Mouse (Mus musculus): ENCODE data around the gene Shf. TPM values are rescaled to one million over a fixed set of nuclear protein-coding genes. Genes with fewer than 3 reads are reported as not detected.

Shf gene
- polyA plus RNA-seq, 1 experiment from 2014 or later = 4.6 TPM

DNA sequence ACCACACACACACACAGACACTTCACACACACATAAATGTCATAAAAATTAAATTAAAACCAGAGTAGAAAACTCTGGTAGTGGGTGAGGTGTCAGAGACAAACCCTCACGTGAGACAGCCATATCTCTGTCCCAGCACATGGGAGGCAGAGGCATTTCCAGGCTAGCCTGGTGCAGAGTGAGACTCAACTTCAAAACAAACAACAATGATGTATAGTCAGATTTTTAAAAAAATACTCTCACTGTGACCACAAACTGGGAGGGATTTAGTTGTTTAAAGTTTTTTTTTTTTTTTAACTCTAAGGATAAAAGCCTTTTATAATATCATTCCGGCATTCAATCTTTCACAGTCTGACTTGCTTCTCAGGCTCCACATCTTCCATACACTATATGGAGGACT is 43.6 kb downstream of the Shf start:
- WGBS = 77% methylated on average over 2 of the region's 2 CpGs
- no peak overlapping the region for H3K27ac ChIP-seq
- no peaks in the 10 kb centered on the region for H3K36me3 ChIP-seq (replicated peaks)
- H3K9me3 ChIP-seq = no peaks in the 10 kb centered on the region
- H3K4me1 ChIP-seq = no peaks in the 10 kb centered on the region
- H3K4me3 ChIP-seq = no peak overlapping the region
- no peaks in the 10 kb centered on the region for H3K27me3 ChIP-seq (ENCODE audit: poor library complexity, severe bottlenecking)
- DNase-seq (ENCODE audit: extremely low spot score, low spot score) = no peak

DNA sequence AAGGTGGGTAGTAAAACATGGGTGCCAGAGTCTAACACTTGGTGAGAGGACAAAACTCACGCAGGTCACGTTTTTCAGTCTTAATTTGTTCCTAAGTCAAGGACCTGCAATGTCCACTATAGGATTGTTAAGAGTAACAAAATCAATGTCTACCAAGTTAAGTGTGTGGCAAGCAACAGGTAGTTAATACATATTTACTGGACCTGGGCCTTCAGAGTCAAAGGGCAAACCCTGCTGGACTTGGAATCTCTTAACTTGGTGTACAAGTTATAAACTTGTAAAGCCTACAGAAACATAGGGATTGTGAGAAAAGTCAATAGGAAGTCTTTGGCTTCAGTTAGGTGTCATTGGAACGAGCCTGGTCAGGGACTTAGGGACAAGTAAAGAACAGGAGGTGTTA is 44.4 kb downstream of the Shf start:
- H3K4me3 ChIP-seq = no peak overlapping the region
- H3K27me3 ChIP-seq (ENCODE audit: poor library complexity, severe bottlenecking) = no peaks in the 10 kb centered on the region
- H3K9me3 ChIP-seq = no peaks in the 10 kb centered on the region
- no peak for DNase-seq (ENCODE audit: extremely low spot score, low spot score)
- 90% methylated on average over 3 of the region's 3 CpGs for WGBS
- no peaks in the 10 kb centered on the region for H3K4me1 ChIP-seq
- no peak overlapping the region for H3K27ac ChIP-seq
- H3K36me3 ChIP-seq (replicated peaks) = no peaks in the 10 kb centered on the region

DNA sequence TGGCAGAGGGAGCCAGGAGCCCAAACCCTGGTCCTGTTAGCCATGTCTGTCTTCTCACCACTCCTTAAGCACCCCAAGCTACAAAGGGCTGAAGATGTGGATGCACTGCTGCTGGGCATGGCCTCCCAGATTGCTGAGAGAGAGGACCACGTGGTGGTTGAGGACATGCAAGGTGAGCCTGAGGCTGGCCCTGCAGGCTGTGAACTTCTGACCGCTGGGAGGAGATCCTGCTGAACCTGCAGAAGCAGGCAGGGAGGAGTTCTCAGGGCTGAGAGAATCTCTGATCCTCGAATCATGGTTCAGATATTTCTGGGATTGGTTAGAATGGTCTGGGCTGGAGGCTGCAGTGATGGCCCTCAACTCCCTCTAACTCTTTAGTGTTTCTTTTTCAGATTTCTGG is 45.0 kb downstream of the Shf start:
- H3K9me3 ChIP-seq = no peaks in the 10 kb centered on the region
- 70% methylated on average over 3 of the region's 3 CpGs for WGBS
- H3K36me3 ChIP-seq (replicated peaks) = no peaks in the 10 kb centered on the region
- H3K27me3 ChIP-seq (ENCODE audit: poor library complexity, severe bottlenecking) = peaks cover 4% of the 10 kb centered on the region; the same call in 1 of the 2 replicates
- no peaks in the 10 kb centered on the region for H3K4me1 ChIP-seq
- no peak overlapping the region for H3K27ac ChIP-seq
- no peak overlapping the region for H3K4me3 ChIP-seq
- DNase-seq (ENCODE audit: extremely low spot score, low spot score) = no peak

DNA sequence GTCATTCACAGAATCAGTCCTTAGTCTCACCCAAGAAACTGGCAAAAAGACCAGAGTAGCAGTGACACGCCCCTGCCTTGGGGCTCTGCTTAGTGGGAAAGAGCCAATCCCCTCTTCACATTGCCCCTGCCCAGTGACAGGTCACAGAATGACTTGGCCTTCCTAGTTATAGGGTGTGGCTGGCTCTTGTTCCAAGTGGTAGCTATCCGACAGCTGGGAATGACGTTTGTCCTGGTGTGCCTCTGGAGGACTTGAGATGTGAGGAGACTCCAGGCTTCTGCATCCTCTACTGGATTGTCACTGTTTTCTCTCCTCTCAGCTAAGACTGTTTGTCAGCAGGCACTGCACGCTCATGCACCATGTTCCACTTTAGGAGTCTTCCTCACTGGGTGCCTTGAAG is 51.6 kb downstream of the Shf start:
- DNase-seq (ENCODE audit: extremely low spot score, low spot score) = no peak
- 72% methylated on average over 4 of the region's 4 CpGs for WGBS
- Histone ChIP-seq H3K4me3 (no peak overlapping the region), H3K27ac (no peak overlapping the region), H3K27me3 (ENCODE audit: poor library complexity, severe bottlenecking) (peaks cover 41% of the 10 kb centered on the region), H3K4me1 (peaks cover 12% of the 10 kb centered on the region), H3K36me3 (replicated peaks) (no peaks in the 10 kb centered on the region), H3K9me3 (no peaks in the 10 kb centered on the region)

DNA sequence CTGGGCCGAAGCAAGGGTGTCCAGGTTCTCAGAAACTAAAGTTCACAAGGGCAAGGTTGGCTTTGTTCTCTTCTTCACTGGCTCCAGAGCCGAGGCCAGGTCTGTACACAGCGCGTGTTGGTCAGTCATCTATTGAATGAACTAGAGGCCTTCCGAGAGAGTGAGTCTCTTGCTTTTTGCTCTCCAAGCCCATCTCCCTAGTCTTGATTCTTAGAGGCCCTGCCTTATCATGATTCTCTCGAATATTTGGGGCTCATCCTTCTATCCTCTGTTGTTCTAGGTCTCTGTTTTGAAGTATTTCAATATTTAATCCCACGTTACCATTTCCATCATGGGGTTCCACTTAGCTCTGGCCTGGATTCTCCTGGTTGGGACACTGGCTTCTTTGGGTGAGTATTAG is 53.6 kb downstream of the Shf start, which contains the start of gene Duox1:
Duox1 (plus strand) TSS at position 301 of the 400 bp plus-strand sequence.
- H3K27me3 ChIP-seq (ENCODE audit: poor library complexity, severe bottlenecking) = peaks cover 62% of the 10 kb centered on the region

DNA sequence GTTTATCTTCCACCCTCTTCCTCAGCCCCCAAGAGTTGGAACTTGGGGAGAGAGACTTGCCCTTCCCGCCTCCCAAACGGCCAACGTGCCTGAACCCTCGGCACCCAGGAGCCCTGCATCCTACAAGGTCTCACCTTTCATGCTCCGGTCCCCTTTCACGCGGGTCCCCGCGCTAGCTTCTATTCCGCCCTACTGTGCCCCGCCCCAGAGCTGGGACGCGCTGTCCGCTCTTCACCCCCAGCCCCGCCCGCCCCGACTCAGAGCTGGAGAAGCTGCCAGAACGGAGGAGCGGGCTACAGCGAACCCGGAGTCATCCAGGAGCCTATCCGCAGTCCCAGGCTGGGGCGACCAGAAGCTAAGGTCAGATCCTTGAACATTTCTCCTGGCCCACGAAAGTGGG is 55.4 kb downstream of the Shf start, which contains the start of gene Duoxa1:
Duoxa1 (minus strand) TSS at position 195 of the 400 bp plus-strand sequence.
- WGBS = 2% methylated on average over 24 of the region's 24 CpGs
- DNase-seq (ENCODE audit: extremely low spot score, low spot score) = peak; percentile 17

More for the DNA sequence above, 53.6 kb downstream of the Shf start, which contains the start of gene Duox1:
- no peak within 1 kb of the TSS for H3K4me3 ChIP-seq
- H3K36me3 ChIP-seq (replicated peaks) = no peaks in the 10 kb centered on the region
- no peak within 1 kb of the TSS for H3K27ac ChIP-seq
- no peak for DNase-seq (ENCODE audit: extremely low spot score, low spot score)
- H3K9me3 ChIP-seq = no peaks in the 10 kb centered on the region
- H3K4me1 ChIP-seq = peaks cover 12% of the 10 kb centered on the region
- 86% methylated on average over 7 of the region's 7 CpGs for WGBS

DNA sequence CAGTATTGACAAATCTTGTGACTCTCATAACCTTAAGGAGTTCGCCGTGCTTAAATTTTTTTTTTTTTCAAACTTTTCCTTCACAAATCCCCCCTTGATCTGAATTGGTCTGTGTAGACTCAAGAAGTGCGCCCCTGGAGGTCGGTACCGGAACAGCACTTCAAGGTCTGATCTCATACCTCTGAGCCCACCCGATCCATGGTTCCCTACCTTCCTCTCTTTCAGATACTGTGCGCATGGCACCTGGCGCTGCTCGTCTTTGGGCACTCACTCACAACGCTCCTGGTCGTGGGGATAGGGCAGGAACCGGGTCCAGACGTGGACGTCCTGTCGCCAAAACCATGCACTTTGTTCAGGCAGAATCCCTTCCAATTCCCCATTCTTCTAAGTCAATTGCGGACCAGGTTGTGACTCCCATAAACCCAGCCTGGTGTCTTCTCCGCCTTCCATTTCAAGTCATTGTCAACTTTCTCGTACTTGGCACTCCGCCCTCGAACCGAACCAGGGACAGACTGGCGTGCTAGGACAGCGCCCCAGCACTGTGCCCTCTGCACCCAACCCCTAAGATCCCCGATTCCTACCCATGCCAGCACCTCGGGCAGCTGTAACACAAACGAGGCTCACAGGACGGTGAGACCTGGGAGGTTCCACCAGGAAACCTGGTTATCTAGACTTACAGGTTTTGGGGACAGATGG is 56.1 kb downstream of the Shf start:
- H3K27ac ChIP-seq = no peak overlapping the region
- WGBS = 3% methylated on average over 27 of the region's 27 CpGs
- peak; percentile 67 for DNase-seq (ENCODE audit: extremely low spot score, low spot score)
- H3K4me3 ChIP-seq = peak overlapping the region; percentile 42
- H3K4me1 ChIP-seq = peaks cover 12% of the 10 kb centered on the region
- no peaks in the 10 kb centered on the region for H3K36me3 ChIP-seq (replicated peaks)
- H3K9me3 ChIP-seq = no peaks in the 10 kb centered on the region
- H3K27me3 ChIP-seq (ENCODE audit: poor library complexity, severe bottlenecking) = peaks cover 66% of the 10 kb centered on the region

More for the DNA sequence above, 55.4 kb downstream of the Shf start, which contains the start of gene Duoxa1:
- Histone ChIP-seq H3K36me3 (replicated peaks) (no peaks in the 10 kb centered on the region), H3K27ac (no peak within 1 kb of the TSS), H3K4me1 (peaks cover 12% of the 10 kb centered on the region), H3K9me3 (no peaks in the 10 kb centered on the region), H3K4me3 (peak within 1 kb of the TSS; percentile 42), H3K27me3 (ENCODE audit: poor library complexity, severe bottlenecking) (peaks cover 61% of the 10 kb centered on the region)

DNA sequence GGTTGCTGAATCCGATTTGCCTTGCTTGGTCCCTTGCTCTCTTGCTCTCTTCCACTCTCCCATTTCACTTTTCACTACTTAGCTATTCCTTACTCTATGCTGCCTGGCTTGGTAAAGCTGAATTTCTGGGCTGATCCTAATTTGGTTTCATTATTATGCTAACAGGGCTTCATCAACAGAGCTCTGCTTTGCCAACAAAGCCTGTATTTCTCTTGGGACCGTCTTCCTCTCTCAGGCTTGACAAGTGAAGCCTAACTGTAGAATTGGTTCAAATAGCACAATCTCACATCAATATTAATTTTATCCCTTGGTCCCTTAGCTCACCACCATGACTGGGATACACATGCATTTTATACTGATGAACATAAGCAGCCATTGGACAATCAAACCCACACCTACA is 57.4 kb downstream of the Shf start:
- H3K4me3 ChIP-seq = no peak overlapping the region
- H3K4me1 ChIP-seq = peaks cover 12% of the 10 kb centered on the region
- no peak overlapping the region for H3K27ac ChIP-seq
- peaks cover 79% of the 10 kb centered on the region for H3K27me3 ChIP-seq (ENCODE audit: poor library complexity, severe bottlenecking)
- DNase-seq (ENCODE audit: extremely low spot score, low spot score) = no peak
- no peaks in the 10 kb centered on the region for H3K9me3 ChIP-seq
- WGBS = 44% methylated on average over 2 of the region's 2 CpGs
- no peaks in the 10 kb centered on the region for H3K36me3 ChIP-seq (replicated peaks)

DNA sequence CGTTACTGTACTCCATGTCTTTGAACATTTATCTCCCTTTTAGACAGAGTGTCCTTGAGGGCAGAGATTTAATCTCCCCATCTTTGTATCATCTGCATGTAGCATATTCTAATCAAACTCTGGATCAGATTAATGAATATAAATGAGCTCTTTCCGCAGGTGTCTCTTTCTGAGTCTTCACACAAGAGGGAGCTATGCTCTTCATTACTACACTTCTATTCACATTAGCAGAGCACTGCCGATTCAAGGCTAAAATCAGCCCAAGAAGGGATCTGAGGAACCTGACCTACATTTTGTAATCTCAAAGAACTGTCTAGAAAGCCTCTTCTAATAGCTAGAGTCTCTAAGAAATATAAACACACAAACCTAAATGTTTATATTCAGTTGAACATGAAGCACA is 59.3 kb downstream of the Shf start:
- Histone ChIP-seq H3K4me1 (peaks cover 12% of the 10 kb centered on the region), H3K36me3 (replicated peaks) (no peaks in the 10 kb centered on the region), H3K9me3 (no peaks in the 10 kb centered on the region), H3K27me3 (ENCODE audit: poor library complexity, severe bottlenecking) (peaks cover 86% of the 10 kb centered on the region), H3K27ac (no peak overlapping the region), H3K4me3 (no peak overlapping the region)
- DNase-seq (ENCODE audit: extremely low spot score, low spot score) = no peak
- 47% methylated on average over 3 of the region's 3 CpGs for WGBS

DNA sequence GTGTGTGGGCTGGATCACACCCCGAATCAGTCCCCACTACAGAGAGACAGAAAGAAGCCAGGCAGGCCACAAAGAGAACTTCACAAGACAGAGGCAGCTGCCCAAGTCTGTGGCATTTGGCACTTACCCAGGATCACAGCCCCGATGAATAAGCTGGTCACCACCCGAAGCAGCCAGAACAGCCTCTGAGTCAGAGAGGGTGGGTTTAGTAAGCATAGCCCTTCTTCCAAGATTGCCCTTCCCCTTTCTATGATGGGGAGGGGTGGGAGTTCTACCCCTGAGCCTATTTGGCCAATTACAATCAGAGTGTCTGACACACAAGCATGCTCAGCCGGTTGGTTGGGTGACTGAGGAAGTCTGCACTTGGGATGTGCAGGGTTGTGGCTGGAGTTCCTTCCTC is 62.8 kb downstream of the Shf start:
- Histone ChIP-seq H3K4me1 (peaks cover 10% of the 10 kb centered on the region), H3K9me3 (no peaks in the 10 kb centered on the region), H3K27ac (no peak overlapping the region), H3K4me3 (no peak overlapping the region), H3K36me3 (replicated peaks) (no peaks in the 10 kb centered on the region), H3K27me3 (ENCODE audit: poor library complexity, severe bottlenecking) (peaks cover 86% of the 10 kb centered on the region)
- DNase-seq (ENCODE audit: extremely low spot score, low spot score) = no peak
- WGBS = 79% methylated on average over 4 of the region's 4 CpGs

DNA sequence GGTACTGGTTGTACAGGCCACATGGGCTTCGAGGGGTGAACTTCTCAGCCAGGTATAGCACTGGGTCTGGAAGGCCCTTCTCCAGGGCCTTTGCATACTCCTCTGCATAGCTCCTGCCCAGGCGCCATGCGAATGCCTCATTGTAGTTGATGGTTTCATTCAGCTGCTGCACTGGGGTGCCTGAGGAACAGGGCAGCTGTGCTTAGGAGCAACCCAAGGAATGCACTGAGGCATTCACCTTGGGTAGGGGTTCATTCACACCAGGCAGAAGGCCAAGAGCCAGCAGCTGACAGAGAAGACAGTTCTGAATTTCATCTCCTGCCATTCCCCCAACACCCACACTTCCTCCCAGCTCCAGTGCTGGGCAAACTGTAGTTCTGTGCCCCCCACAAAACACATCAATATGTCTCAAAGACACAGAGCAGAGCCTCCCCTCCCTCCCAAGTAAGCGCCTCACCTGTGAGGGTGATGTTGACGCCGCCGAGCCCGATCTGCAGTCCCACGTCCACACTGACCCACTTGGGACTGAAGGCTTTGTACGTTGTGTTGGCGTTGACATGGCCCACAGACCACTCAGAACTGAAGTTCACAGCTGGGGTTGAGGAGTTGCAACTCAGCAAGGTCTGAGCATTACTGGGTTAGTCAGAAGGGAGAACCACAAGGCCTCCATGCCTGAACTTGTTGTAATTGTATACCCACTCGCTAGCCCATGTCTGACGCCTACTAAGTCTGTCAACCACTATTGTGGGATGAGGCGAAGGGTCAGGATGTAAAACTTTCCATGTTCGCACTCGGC is 63.7 kb downstream of the Shf start:
- H3K9me3 ChIP-seq = no peaks in the 10 kb centered on the region
- peaks cover 19% of the 10 kb centered on the region for H3K4me1 ChIP-seq
- peaks cover 86% of the 10 kb centered on the region for H3K27me3 ChIP-seq (ENCODE audit: poor library complexity, severe bottlenecking)
- no peak overlapping the region for H3K4me3 ChIP-seq
- no peak overlapping the region for H3K27ac ChIP-seq
- DNase-seq (ENCODE audit: extremely low spot score, low spot score) = no peak
- WGBS = 83% methylated on average over 16 of the region's 16 CpGs
- H3K36me3 ChIP-seq (replicated peaks) = no peaks in the 10 kb centered on the region

DNA sequence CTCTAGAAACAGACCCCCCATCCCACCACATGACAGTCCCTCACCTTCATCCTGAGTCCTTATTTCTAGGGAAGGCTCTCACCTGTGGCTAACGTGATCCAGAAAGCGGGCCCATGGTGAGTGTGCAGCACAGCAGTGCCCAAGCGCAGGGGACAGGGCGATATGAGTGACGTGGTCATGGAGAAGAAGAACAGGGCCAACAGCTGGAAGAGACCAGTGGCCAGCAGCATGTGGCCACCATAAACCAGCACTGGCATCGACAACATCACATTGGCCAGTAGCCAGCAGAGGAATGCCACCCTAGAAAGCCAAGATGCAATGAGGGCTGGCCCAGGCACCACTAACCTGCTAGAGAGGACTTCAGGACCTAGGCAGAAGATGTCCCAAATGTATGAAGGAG is 64.4 kb downstream of the Shf start:
- H3K9me3 ChIP-seq = no peaks in the 10 kb centered on the region
- no peak overlapping the region for H3K4me3 ChIP-seq
- 90% methylated on average over 6 of the region's 6 CpGs for WGBS
- no peak for DNase-seq (ENCODE audit: extremely low spot score, low spot score)
- H3K4me1 ChIP-seq = peaks cover 23% of the 10 kb centered on the region
- H3K27me3 ChIP-seq (ENCODE audit: poor library complexity, severe bottlenecking) = peaks cover 93% of the 10 kb centered on the region
- no peaks in the 10 kb centered on the region for H3K36me3 ChIP-seq (replicated peaks)
- no peak overlapping the region for H3K27ac ChIP-seq
